Mouse (Mus musculus): ENCODE results near the gene Arap1. TPM values are rescaled to one million over a fixed set of nuclear protein-coding genes. Genes with fewer than 3 reads are reported as not detected.

Gene Arap1
- polyA plus RNA-seq, 1 experiment, result 227 TPM

GRCm38 (mm10) chr7:101317014-101317413 is 30.9 kb upstream of the Arap1 start, which contains the start of gene Stard10:
Stard10 (plus strand) TSS chr7:101317086.
- peaks cover 14% of the 10 kb centered on the region; the same call in 1 of the 2 replicates for H3K4me1 ChIP-seq (ENCODE audit: control insufficient read depth, insufficient read depth, insufficient read length)
- no peak for DNase-seq (ENCODE audit: low read depth in 1 of 2, low spot score in 2 of 2)
- no peaks in the 10 kb centered on the region for H3K36me3 ChIP-seq (ENCODE audit: control insufficient read depth, insufficient read depth, low read length)
- peak within 1 kb of the TSS; percentile 51 for H3K27ac ChIP-seq (ENCODE audit: insufficient read depth, low read length)
- peaks cover 3% of the 10 kb centered on the region; the same call in 1 of the 2 replicates for H3K27me3 ChIP-seq (ENCODE audit: control insufficient read depth, insufficient read depth, low read length)
- no peak within 1 kb of the TSS for H3K4me3 ChIP-seq (ENCODE audit: extremely low read depth, insufficient read depth, insufficient read length)
- TF ChIP-seq POLR2A (IDR thresholded peaks at IDR 0.05; ENCODE audit: low read depth, low read length) (no peak), CTCF (IDR thresholded peaks at IDR 0.05; ENCODE audit: extremely low read depth, insufficient read depth, insufficient read length, insufficient replicate concordance) (no peak)
- 80% methylated on average over 3 of the region's 3 CpGs for WGBS

- H3K27ac ChIP-seq (ENCODE audit: insufficient read depth, low read length), result no peak overlapping the region
- H3K4me1 ChIP-seq (ENCODE audit: control insufficient read depth, insufficient read depth, insufficient read length), result peaks cover 21% of the 10 kb centered on the region; the same call in 1 of the 2 replicates
- no peak overlapping the region for H3K4me3 ChIP-seq (ENCODE audit: extremely low read depth, insufficient read depth, insufficient read length)
- DNase-seq (ENCODE audit: low read depth in 1 of 2, low spot score in 2 of 2), result no peak
- TF ChIP-seq POLR2A (IDR thresholded peaks at IDR 0.05; ENCODE audit: low read depth, low read length) (no peak), CTCF (IDR thresholded peaks at IDR 0.05; ENCODE audit: extremely low read depth, insufficient read depth, insufficient read length, insufficient replicate concordance) (no peak)
- H3K36me3 ChIP-seq (ENCODE audit: control insufficient read depth, insufficient read depth, low read length), result no peaks in the 10 kb centered on the region
- H3K27me3 ChIP-seq (ENCODE audit: control insufficient read depth, insufficient read depth, low read length), result peaks cover 3% of the 10 kb centered on the region; the same call in 1 of the 2 replicates
- WGBS, result 83% methylated on average over 4 of the region's 4 CpGs
Observed at GRCm38 (mm10) chr7:101318848-101319247, 29.0 kb upstream of the Arap1 start.

- H3K4me1 ChIP-seq (ENCODE audit: control insufficient read depth, insufficient read depth, insufficient read length), result peaks cover 21% of the 10 kb centered on the region; the same call in 1 of the 2 replicates
- no peak for DNase-seq (ENCODE audit: low read depth in 1 of 2, low spot score in 2 of 2)
- TF ChIP-seq CTCF (IDR thresholded peaks at IDR 0.05; ENCODE audit: extremely low read depth, insufficient read depth, insufficient read length, insufficient replicate concordance), result no peak
- no peak for TF ChIP-seq POLR2A (IDR thresholded peaks at IDR 0.05; ENCODE audit: low read depth, low read length)
- no peak overlapping the region for H3K4me3 ChIP-seq (ENCODE audit: extremely low read depth, insufficient read depth, insufficient read length)
- no peaks in the 10 kb centered on the region for H3K36me3 ChIP-seq (ENCODE audit: control insufficient read depth, insufficient read depth, low read length)
- peaks cover 3% of the 10 kb centered on the region; the same call in 1 of the 2 replicates for H3K27me3 ChIP-seq (ENCODE audit: control insufficient read depth, insufficient read depth, low read length)
- no peak overlapping the region for H3K27ac ChIP-seq (ENCODE audit: insufficient read depth, low read length)
- WGBS, result 92% methylated on average over 1 of the region's 1 CpGs
Observed at GRCm38 (mm10) chr7:101319796-101320195, 28.1 kb upstream of the Arap1 start.

GRCm38 (mm10) chr7:101320399-101321217 is 27.3 kb upstream of the Arap1 start:
- no peak for TF ChIP-seq POLR2A (IDR thresholded peaks at IDR 0.05; ENCODE audit: low read depth, low read length)
- no peak for TF ChIP-seq CTCF (IDR thresholded peaks at IDR 0.05; ENCODE audit: extremely low read depth, insufficient read depth, insufficient read length, insufficient replicate concordance)
- peak in 1 of 2 experiments; percentile 23 for DNase-seq (ENCODE audit: low read depth in 1 of 2, low spot score in 2 of 2)
- peak overlapping the region; percentile 65 for H3K4me3 ChIP-seq (ENCODE audit: extremely low read depth, insufficient read depth, insufficient read length)
- H3K36me3 ChIP-seq (ENCODE audit: control insufficient read depth, insufficient read depth, low read length), result no peaks in the 10 kb centered on the region
- H3K27me3 ChIP-seq (ENCODE audit: control insufficient read depth, insufficient read depth, low read length), result peaks cover 3% of the 10 kb centered on the region; the same call in 1 of the 2 replicates
- H3K4me1 ChIP-seq (ENCODE audit: control insufficient read depth, insufficient read depth, insufficient read length), result peaks cover 21% of the 10 kb centered on the region; the same call in 1 of the 2 replicates
- 7% methylated on average over 36 of the region's 37 CpGs for WGBS
- no peak overlapping the region for H3K27ac ChIP-seq (ENCODE audit: insufficient read depth, low read length)

GRCm38 (mm10) chr7:101321218-101321827 is 26.5 kb upstream of the Arap1 start:
- DNase-seq (ENCODE audit: low read depth in 1 of 2, low spot score in 2 of 2), result peak in 1 of 2 experiments; percentile 22
- peaks cover 16% of the 10 kb centered on the region; the same call in 1 of the 2 replicates for H3K4me1 ChIP-seq (ENCODE audit: control insufficient read depth, insufficient read depth, insufficient read length)
- H3K27me3 ChIP-seq (ENCODE audit: control insufficient read depth, insufficient read depth, low read length), result peaks cover 3% of the 10 kb centered on the region; the same call in 1 of the 2 replicates
- no peak overlapping the region for H3K27ac ChIP-seq (ENCODE audit: insufficient read depth, low read length)
- no peak for TF ChIP-seq POLR2A (IDR thresholded peaks at IDR 0.05; ENCODE audit: low read depth, low read length)
- no peak for TF ChIP-seq CTCF (IDR thresholded peaks at IDR 0.05; ENCODE audit: extremely low read depth, insufficient read depth, insufficient read length, insufficient replicate concordance)
- peak overlapping the region; percentile 65 for H3K4me3 ChIP-seq (ENCODE audit: extremely low read depth, insufficient read depth, insufficient read length)
- no peaks in the 10 kb centered on the region for H3K36me3 ChIP-seq (ENCODE audit: control insufficient read depth, insufficient read depth, low read length)
- 2% methylated on average over 60 of the region's 61 CpGs for WGBS

- no peak for DNase-seq (ENCODE audit: low read depth in 1 of 2, low spot score in 2 of 2)
- peaks cover 16% of the 10 kb centered on the region; the same call in 1 of the 2 replicates for H3K4me1 ChIP-seq (ENCODE audit: control insufficient read depth, insufficient read depth, insufficient read length)
- WGBS, result 73% methylated on average over 4 of the region's 4 CpGs
- no peaks in the 10 kb centered on the region for H3K36me3 ChIP-seq (ENCODE audit: control insufficient read depth, insufficient read depth, low read length)
- H3K4me3 ChIP-seq (ENCODE audit: extremely low read depth, insufficient read depth, insufficient read length), result no peak overlapping the region
- TF ChIP-seq CTCF (IDR thresholded peaks at IDR 0.05; ENCODE audit: extremely low read depth, insufficient read depth, insufficient read length, insufficient replicate concordance), result no peak
- TF ChIP-seq POLR2A (IDR thresholded peaks at IDR 0.05; ENCODE audit: low read depth, low read length), result no peak
- H3K27ac ChIP-seq (ENCODE audit: insufficient read depth, low read length), result no peak overlapping the region
- H3K27me3 ChIP-seq (ENCODE audit: control insufficient read depth, insufficient read depth, low read length), result peaks cover 3% of the 10 kb centered on the region; the same call in 1 of the 2 replicates
Observed at GRCm38 (mm10) chr7:101323141-101323594, 24.7 kb upstream of the Arap1 start.
